Mouse (Mus musculus) R1 (cell line): ENCODE data around the gene Uprt.

Experiments used
- DNase-seq: peaks from one replicate; pipeline ENCODE4 v3.0.0-alpha.2; 2018; ENCODE audit warnings: low read depth, low spot score

Uprt gene

GRCm38 (mm10) chrX:104482572-104483443, at the start of gene Uprt:
Gene Uprt (plus strand): TSS chrX:104482818.
- DNase-seq = peak; percentile 81

- DNase-seq = no peak
These were observed 49.2 kb upstream of the Uprt start for GRCm38 (mm10) chrX:104433456-104433855.

- no peak for DNase-seq
These were observed 30.2 kb upstream of the Uprt start for GRCm38 (mm10) chrX:104452433-104452832.

GRCm38 (mm10) chrX:104461755-104462154, 20.9 kb upstream of the Uprt start:
- DNase-seq = peak; percentile 27

- no peak for DNase-seq
These were observed 18.2 kb upstream of the Uprt start for GRCm38 (mm10) chrX:104464376-104464775.

GRCm38 (mm10) chrX:104478041-104478440, 4.6 kb upstream of the Uprt start:
- DNase-seq = peak; percentile 85

- DNase-seq = no peak
These were observed 808 bp downstream of the Uprt start for GRCm38 (mm10) chrX:104483444-104483808.

GRCm38 (mm10) chrX:104485596-104485995, 3.0 kb downstream of the Uprt start:
- no peak for DNase-seq

GRCm38 (mm10) chrX:104488036-104488435, 5.4 kb downstream of the Uprt start:
- no peak for DNase-seq

GRCm38 (mm10) chrX:104488870-104489467, 6.4 kb downstream of the Uprt start:
- no peak for DNase-seq

- DNase-seq = no peak
These were observed 7.2 kb downstream of the Uprt start for GRCm38 (mm10) chrX:104489626-104490355.

- no peak for DNase-seq
These were observed 19.1 kb downstream of the Uprt start for GRCm38 (mm10) chrX:104501765-104502164.

- DNase-seq = no peak
These were observed 60.0 kb downstream of the Uprt start for GRCm38 (mm10) chrX:104542635-104543034.

- no peak for DNase-seq
These were observed 61.4 kb downstream of the Uprt start for GRCm38 (mm10) chrX:104543919-104544595.

GRCm38 (mm10) chrX:104545283-104545682, 62.7 kb downstream of the Uprt start:
- DNase-seq = no peak
